Mouse (Mus musculus) G1E (cell line): ENCODE measurements at regions not wholly inside any gene's neighbourhood (a gene's known extent, or its start where the extent isn't known, plus 50 kb on each side); places are given as distances from the start of the nearest gene placed in this dataset.

Source experiments
- CTCF ChIP-seq: IDR thresholded peaks from 2 replicates; pipeline ENCODE4 v1.5.1; 2012; ENCODE audit warnings: low read depth, low read length, inconsistent platforms, mixed read lengths
- POLR2AphosphoS5 ChIP-seq: IDR thresholded peaks from 2 replicates; pipeline ENCODE4 v1.6.1; 2012; ENCODE audit warnings: low read depth, low read length, inconsistent platforms; ENCODE audit not compliant: insufficient replicate concordance

DNA sequence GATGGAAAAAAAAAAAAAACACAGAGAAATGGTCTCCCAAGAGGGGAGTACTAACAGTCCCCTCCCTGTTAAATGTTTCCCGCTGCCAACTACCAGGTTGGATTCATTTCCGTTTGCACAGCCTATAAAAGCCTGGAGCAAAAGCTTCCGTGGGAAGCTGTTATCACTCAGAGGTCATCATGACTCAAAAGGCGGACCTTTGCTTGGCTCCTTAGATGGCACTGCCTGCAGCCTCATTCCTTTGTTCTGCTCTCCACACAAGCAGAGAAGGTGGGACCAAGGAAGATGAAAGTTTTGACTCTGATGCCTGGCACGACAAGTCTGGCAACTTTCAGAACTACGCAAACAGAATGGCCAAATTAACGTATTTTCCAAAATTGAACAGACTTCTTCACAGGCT lies 85.5 kb upstream of the Frmd6 start:
- TF ChIP-seq CTCF (no peak), POLR2AphosphoS5 (no peak)
